Mouse (Mus musculus) layer of hippocampus, adult 9-10 months (tissue): ENCODE results near the gene Prtg.

Source experiments
- DNase-seq: peaks from one replicate; pipeline ENCODE4 v3.0.0; 2022; ENCODE audit warnings: low spot score

Prtg gene

DNA sequence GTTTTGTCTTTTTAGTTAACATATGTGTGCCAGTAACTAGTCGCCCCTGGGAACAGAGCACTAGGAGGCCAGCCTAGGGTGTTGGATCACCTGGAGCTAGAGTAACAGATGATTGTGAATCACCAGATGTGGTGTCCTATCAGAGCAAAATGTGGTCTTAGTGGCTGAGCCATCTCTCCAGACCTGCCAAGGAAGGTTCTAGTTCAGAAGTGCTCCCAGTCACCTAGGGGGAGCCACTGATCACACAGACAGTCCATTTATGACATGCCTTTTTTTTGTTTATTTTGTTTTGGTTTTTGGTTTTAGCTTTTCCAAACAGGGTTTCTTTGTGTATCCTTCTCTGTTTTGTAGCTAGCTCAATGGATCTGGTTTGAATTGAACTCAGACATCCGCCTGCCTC is 104.7 kb downstream of the Prtg start:
- DNase-seq: no peak

DNA sequence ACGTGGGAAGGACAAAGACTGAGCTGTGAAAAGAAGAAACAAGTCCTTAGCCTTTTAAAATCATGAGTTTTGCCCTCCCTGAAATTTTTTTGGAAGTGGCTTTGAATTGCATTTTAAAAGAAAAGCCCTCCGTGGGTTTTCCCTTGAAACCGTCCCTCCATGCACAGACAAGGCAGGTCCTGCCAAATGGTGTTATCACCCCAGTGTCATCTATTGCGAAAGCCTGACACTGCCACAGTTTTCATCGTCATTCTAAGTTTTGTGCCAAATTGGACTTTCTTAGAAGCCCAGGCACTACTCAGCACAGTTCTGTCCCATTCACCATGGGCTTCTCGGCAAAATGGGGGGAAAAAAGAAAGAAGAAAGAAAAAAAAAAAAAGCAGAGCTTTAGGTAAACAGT is 106.9 kb downstream of the Prtg start:
- no peak for DNase-seq

DNA sequence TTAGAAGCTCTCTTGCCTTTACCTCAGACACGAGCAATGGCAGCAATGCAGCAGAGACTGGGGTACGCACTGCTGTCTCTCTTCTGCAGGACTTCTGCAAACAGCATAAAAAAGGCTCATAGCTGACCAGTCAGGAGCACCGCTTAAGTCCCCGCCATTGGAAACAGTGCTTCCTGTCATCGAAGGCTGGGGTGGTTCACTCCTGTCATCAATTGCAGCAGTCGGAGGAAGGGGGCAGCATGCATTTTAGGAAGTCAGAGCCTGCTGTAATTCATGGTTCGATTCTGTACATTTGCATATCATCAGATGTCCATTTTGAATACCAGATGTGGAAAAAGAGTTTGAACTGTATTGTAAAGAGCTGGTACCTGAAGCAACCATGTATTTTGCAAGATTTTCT is 109.1 kb downstream of the Prtg start:
- DNase-seq: no peak

- no peak for DNase-seq
These were observed 116.4 kb downstream of the Prtg start for GRCm38 (mm10) chr9:72923068-72923467.

DNA sequence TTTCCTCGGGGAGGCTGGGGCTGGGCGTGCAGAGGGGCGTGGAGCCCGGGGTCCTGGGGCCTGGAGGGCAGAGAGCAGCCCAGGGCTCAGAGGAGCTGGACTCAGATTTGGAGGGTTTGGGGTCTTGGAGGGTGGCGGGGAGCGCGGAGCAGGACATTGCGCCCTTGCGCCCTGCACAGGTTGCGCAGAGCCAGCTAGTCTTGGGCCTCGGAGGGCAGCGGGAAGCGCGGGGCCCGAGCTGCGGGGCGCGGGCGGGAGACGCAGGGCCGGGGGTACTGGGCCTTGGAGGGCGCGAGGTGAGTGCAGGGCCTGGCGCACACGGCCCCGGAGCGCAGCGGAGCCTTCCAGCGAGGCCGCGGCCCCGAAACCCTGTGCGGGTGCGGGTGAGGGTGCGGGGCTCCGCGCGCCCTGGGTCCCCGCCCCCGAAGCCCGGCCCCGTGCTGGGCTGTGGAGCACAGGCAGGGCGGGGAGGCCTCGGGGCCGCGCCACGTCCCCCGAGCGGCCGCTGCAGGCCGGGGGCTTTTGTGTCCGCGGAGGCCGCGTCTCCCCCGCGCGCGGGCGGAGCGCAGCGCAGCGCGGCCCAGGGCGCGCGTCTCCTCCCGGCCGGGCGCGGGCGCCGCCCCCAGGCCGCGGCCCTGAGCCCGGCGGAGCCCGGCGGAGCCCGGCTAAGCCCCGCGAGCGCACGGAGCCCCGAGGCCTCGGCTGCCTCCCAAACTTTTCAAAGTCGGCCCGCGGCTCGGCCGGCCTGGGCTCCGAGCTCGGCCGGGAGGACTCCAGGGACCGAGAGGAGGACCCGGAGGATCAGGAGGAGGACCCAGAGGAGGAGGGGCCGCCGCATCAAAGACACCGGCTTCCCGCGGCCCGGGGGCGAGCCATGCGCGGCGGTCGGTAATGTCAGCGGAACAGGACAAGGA is 118.6 kb downstream of the Prtg start, which contains the start of gene Pygo1:
TSS of gene Pygo1 (plus strand) at position 625 of the 914 bp plus-strand sequence.
- DNase-seq: no peak

GRCm38 (mm10) chr9:72925935-72926258 is 119.2 kb downstream of the Prtg start:
- DNase-seq: no peak

DNA sequence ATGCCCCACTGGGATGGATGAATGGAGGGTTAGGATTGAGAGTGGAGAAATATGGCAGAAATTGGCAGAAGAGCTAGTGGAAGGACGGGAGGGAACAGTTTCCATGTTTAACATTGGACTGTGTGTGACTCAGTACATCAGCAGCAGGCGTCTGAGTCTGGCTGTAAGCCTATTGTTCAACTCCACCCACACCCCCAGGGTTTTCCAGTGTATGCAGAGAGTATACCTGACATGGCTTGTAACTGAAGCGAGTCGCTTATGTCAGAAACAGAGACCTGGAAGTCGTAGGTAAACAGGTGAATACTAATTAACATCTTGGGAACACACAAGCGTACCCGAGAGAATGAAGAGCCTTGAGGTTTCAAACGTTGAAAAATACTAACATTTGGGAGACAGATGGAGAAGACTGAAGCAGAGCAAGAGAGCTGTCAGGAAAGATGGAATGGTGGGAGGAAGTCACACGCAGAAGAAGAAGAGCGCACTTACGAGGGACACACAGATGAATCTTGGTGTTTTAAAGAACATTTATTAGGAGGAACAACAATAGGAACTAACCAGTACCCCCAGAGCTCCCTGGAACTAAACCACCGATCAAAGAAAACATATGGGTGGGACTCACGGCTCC is 124.6 kb downstream of the Prtg start:
- peak; percentile 60 for DNase-seq

DNA sequence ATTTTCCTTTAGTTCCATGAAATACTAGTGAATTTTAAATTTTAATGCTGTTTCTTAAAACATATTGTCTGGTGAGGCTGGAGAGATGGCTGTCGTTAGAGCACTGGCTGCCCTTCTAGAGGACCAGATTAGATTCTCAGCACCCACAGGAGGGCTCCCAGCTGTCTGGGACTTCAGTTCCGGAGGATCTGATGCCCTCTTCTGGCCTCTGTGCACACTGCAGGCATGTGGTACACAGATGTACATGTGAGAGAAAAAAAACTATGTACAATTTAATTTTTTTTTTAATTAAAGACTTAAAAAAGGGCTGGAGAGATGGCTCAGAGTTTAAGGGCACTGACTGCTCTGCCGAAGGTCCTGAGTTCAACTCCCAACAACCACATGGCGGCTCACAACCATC is 128.6 kb downstream of the Prtg start:
- DNase-seq: no peak

DNA sequence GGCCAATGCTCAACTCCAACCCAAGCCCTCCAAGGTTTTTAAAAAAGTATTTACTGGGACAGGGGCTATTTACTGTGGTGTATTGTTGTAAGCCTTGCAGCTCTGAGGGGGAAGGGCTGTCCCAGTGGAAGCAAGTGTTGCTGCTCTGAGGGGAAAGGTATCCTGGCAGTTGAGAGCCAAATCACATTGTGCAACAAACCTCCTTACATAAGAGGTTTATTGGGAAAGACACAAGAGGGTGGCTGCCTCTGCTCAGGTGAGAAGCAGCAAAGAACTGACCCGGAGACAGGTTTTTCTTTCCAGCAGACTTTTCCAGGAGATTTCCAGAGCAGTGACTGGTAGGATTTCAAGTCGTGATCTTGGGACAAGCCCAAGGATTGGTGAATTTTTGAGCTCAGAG is 129.6 kb downstream of the Prtg start:
- no peak for DNase-seq

DNA sequence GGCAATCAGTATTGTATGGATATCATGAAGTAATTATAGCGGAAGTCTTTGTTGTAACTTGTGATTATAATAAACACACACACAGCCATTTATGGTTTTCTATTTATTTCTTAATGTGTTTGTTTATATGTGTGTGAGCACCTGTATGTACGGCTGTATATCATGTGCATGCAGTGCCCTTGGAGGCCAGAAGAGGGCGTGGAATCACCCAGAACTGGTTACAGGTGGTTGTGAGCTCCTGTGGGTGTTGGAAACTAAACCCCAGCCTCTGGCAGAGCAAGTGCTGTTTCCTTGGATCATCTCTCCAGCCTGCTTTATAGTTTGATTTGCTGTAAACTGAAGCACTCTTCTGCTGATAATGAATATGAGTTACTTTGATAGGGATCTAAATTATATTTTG is 136.8 kb downstream of the Prtg start:
- DNase-seq: no peak

- no peak for DNase-seq
These were observed 137.6 kb downstream of the Prtg start for GRCm38 (mm10) chr9:72944286-72944685.

DNA sequence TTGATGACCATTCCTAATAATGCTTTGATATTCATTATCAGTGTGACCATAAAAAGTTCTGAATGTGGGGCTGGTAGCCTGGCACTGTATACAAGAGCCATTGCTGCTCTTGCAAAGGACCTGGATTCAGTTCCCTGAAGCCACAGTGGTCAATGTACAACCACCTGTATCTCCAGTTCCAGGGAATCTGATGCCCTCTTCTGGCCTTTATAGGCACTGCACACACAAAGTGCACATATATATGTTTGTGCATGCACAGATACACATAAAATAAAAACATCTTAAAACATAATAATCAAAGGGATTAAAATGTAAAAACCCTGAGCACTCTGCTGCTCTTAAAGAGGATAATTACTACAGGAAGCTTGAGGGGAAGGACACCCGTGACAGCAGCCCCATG is 140.3 kb downstream of the Prtg start:
- DNase-seq: no peak

DNA sequence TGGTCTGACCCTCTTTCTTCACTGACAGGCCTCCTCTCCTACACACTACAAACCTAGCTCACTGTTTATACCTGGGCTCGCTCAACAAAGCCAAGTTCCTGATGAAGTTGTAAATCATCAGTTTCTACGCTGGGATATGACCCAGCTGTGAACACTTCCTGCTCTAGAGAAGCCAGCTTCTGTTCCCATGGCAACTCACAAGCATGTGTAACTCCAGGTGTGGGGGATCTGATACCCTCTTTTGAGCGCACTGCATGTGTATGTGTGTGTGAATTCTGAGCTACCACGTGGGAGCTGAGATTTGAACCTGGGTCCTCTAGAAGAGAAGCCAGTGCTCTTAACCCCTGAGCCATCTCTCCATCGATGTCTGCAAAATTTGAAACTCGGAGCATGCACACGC is 142.9 kb downstream of the Prtg start:
- DNase-seq: no peak

DNA sequence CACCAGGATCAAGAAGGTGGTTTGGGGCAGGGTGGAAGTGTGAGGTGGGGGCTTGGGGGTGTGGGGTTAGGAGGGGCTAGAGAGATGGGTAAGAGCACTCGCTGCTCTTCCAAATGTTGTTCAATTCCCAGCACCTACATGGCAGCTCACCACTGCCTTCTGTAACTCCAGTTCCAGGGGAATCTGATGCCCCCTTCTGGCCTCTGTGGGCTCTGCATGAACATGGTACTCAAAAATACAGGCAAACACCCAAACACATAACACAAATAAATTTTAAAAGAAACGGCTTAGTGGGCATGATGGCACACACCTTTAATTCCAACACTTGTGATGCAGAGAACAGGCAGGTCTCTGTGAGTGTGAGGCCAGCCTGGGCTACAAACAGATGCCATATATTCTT is 148.1 kb downstream of the Prtg start:
- no peak for DNase-seq

GRCm38 (mm10) chr9:72955546-72955945 is 148.9 kb downstream of the Prtg start:
- no peak for DNase-seq

DNA sequence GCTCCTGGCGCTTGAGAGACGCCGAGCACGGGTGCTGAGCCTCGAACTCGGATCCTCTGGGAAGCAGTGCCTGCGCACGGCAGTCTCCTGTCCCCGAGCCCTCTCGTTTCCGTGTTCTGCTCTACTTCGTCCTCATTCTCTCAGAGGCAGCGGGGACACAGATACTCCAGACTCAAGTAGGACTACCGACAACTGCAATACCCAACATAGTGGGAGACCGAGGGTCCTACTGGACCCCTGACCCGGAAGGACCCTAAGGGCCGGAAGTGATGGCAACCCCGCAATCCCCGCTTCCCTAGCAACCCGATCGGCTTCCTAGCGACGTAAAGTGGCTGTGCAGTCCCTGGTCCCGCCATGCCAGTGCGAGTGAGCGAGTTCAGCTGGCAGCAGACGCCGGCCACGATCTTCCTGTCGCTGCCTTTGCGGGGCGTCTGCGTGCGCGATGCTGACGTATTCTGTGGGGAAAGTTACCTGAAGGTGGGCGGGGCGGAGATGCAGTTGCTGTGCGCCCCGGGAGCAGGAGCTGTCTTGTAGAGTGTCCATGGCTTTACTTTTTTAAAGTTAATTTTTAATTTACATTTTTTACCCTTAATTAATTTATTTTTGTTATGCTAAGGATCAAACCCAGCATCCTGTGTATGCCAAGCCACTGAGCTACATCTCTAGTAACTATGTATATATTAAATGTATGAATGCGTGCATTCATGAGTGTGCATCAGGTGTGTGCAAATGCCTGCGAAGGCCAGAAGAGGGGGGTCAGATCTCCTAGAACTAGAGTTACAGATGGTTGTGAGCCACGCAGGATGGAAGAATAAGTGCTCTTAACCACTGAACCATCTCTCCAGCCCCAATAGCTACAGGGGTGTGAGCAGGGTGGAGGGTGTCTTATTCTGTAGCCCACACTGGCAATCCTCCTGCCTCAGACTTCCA is 152.1 kb downstream of the Prtg start, which contains the start of the genes Dyx1c1 and Gm44503:
TSS of gene Dyx1c1 (plus strand) at position 265 of the 930 bp plus-strand sequence.
TSS of gene Gm44503 (plus strand) at position 332 of the 930 bp plus-strand sequence.
- DNase-seq: peak; percentile 44

DNA sequence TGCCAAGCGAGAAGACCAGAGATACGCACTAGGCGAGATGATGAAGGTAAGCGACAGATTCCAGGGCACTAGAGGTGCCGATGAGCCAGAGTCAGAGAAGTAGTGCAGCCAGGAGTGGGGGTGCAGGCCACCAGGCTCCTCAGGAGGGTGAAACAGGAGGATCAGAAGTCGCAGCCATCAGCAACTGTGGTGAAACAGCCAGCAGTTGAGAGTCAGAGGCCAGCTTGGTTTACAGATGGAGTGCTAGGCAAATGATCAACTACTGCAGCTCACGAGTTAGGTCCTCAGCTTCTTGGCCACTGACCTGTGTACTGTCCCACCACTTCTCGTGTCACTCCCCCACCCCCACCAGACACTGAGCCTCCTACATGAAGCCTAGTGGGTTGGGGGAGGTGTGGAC is 154.7 kb downstream of the Prtg start:
- DNase-seq: no peak

GRCm38 (mm10) chr9:72961959-72962358 is 155.3 kb downstream of the Prtg start:
- no peak for DNase-seq
